Mouse (Mus musculus): ENCODE results near the gene Dctpp1. TPM values are rescaled to one million over a fixed set of nuclear protein-coding genes. Genes with fewer than 3 reads are reported as not detected.

Dctpp1 gene
- polyA plus RNA-seq, 1 experiment = 70.5 TPM

DNA sequence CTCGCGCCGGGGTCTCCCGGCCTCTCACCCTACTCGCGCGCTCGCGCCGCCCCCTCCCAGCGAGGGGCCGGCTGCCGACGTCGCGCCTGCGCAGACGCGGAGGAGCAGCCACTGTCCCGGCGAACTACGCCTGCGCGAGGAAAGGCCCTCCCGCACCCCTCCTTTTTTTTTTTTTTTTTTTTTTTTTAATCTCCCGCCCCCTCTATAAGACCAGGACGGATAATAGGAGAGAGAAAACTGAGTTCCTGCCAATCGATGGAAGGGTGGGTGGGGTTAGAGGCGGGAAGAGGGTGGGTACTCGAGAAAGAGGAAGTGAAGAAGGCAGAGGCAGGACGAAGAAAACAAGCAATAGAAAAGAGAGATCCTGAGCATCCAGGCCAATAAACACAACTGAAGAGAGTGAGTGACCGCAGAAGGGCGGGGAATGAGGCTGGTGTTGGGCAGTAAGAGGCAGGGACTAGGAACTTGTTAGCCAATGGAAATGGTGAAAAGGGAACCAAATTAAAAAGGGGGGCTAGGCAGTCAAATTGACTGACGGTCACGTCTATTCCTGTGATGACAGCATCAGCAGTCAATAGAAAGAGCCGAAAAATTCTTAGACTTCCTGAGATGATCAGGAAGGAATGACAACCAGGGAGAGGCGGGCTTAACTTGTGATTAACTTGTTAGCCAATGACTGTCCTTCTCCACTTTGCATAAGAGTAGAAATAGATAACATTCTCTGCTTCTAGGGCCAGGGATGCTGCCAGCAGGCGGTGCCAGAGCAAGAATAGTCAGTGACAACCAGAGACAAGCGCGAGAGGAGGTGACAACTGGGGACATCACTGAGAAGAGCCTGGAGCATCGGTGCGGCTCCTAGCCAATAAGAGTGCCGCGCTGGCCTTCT is 51.7 kb downstream of the Dctpp1 start, which contains the start of gene Mylpf:
Gene Mylpf, plus strand, starts transcription at position 338 of the 886 bp plus-strand sequence.
- Histone ChIP-seq H3K36me3 (ENCODE audit: control insufficient read depth, insufficient read depth, low read length) (no peaks in the 10 kb centered on the region), H3K4me1 (ENCODE audit: control insufficient read depth, insufficient read depth, low read length) (peaks cover 8% of the 10 kb centered on the region; the same call in 1 of the 2 replicates), H3K27ac (ENCODE audit: insufficient read depth, low read depth, low read length) (peak within 1 kb of the TSS; percentile 76), H3K4me3 (ENCODE audit: insufficient read depth, low read depth, low read length) (peak within 1 kb of the TSS; percentile 97), H3K27me3 (replicated peaks; ENCODE audit: control insufficient read depth, insufficient read depth, low read length) (no peaks in the 10 kb centered on the region)
- TF ChIP-seq CTCF (conservative IDR thresholded peaks at IDR 0.05; ENCODE audit: insufficient read depth, insufficient read length, low read depth, low read length) = peak; percentile 69
- peak; percentile 30 for TF ChIP-seq POLR2A (IDR thresholded peaks at IDR 0.05; ENCODE audit: low read depth, low read length)
- DNase-seq = peak; percentile 99
- 0% methylated on average over 44 of the region's 44 CpGs for WGBS

DNA sequence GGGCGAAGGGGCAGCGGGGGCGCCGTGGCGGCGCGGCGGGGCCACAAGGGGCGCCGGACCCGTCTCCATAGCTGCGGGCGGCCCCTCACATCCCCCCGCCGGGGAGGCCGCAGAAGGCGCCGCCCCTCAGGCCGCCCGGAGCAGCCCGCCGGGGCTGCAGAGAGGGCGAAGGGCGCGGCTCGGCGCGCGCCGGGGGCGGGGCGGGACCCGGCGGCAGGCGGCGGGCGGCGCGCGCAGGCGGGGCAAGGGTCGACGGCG is 52.3 kb downstream of the Dctpp1 start, which contains the start of gene Tbc1d10b:
Gene Tbc1d10b, minus strand, starts transcription at position 174 of the 258 bp plus-strand sequence.
- Histone ChIP-seq H3K36me3 (ENCODE audit: control insufficient read depth, insufficient read depth, low read length) (no peaks in the 10 kb centered on the region), H3K4me3 (ENCODE audit: insufficient read depth, low read depth, low read length) (peak within 1 kb of the TSS; percentile 97), H3K4me1 (ENCODE audit: control insufficient read depth, insufficient read depth, low read length) (peaks cover 8% of the 10 kb centered on the region; the same call in 1 of the 2 replicates), H3K27ac (ENCODE audit: insufficient read depth, low read depth, low read length) (peak within 1 kb of the TSS; percentile 76), H3K27me3 (replicated peaks; ENCODE audit: control insufficient read depth, insufficient read depth, low read length) (no peaks in the 10 kb centered on the region)
- TF ChIP-seq POLR2A (IDR thresholded peaks at IDR 0.05; ENCODE audit: low read depth, low read length) (no peak), CTCF (conservative IDR thresholded peaks at IDR 0.05; ENCODE audit: insufficient read depth, insufficient read length, low read depth, low read length) (no peak)
- WGBS = 2% methylated on average over 40 of the region's 44 CpGs
- no peak for DNase-seq

DNA sequence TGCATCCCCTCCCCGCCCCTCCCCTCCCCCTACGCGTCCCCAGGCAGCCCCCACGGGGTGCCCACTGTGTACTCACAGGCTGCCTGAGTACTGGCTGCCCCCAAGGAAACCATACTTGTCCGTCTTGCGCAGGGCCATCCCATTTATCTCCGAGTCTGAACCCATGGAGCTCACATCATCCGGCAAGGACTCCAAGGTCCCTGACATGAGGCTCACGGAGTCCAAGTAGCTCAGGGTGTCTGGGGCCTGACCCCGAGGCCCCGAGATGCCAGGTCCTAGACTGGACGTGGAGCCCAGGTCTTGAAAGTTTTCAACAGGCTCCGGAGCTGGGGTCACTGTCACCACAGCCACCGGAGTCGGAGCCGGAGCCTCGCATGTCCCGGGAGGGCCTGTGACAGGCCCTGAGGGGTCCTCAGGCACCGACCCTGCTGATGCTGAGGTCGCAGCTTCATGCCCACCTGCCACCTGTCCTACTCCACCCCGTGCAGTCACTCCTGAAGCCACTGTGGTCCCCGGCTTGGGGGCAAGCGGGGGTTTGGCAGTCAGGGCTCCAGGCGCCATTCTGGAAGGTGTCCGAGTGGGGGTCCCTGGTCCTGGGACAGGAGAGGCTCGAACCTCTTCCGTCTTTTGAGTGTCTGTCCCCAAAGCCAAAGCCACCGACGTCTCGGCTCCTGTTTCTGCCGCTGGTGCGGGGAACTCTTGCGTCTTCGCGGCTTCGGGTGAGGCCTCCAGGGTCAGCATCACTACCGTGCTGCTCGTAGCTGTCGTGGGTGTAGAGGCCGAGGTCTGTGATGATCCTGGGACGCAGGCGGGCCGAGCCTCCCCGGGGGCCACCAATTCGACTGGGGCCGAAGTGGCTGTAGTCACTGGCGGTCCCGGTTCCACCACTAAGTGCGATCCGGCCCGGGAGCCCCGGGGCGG is 52.9 kb downstream of the Dctpp1 start:
- H3K4me3 ChIP-seq (ENCODE audit: insufficient read depth, low read depth, low read length) = peak overlapping the region; percentile 97
- under 1% methylated on average over 53 of the region's 53 CpGs for WGBS
- H3K27ac ChIP-seq (ENCODE audit: insufficient read depth, low read depth, low read length) = peak overlapping the region; percentile 76
- TF ChIP-seq CTCF (conservative IDR thresholded peaks at IDR 0.05; ENCODE audit: insufficient read depth, insufficient read length, low read depth, low read length) = no peak
- TF ChIP-seq POLR2A (IDR thresholded peaks at IDR 0.05; ENCODE audit: low read depth, low read length) = no peak
- H3K27me3 ChIP-seq (replicated peaks; ENCODE audit: control insufficient read depth, insufficient read depth, low read length) = no peaks in the 10 kb centered on the region
- no peak for DNase-seq
- H3K4me1 ChIP-seq (ENCODE audit: control insufficient read depth, insufficient read depth, low read length) = peaks cover 8% of the 10 kb centered on the region; the same call in 1 of the 2 replicates
- H3K36me3 ChIP-seq (ENCODE audit: control insufficient read depth, insufficient read depth, low read length) = no peaks in the 10 kb centered on the region

Other genes with a start within 250 kb of the Dctpp1 start
- gene Mvp, start 246.1 kb downstream of the Dctpp1 start, polyA plus RNA-seq (2012; rRNA removed) = 56.9 and 66.9 TPM in 2 replicates
- gene Pagr1b, start 244.2 kb downstream of the Dctpp1 start, polyA plus RNA-seq (2012; rRNA removed) = 0.91 and 1.3 TPM in 2 replicates
- gene Pagr1a, start 243.4 kb downstream of the Dctpp1 start, polyA plus RNA-seq (2012; rRNA removed) = 2.8 and 17.6 TPM in 2 replicates
- gene Gm42742, start 239.6 kb downstream of the Dctpp1 start, polyA plus RNA-seq (2012; rRNA removed) = 21.2 and 28.9 TPM in 2 replicates
- gene Prrt2, start 239.5 kb downstream of the Dctpp1 start, polyA plus RNA-seq (2012; rRNA removed) = 3.6 and 4.6 TPM in 2 replicates
- 97.9 and 115 TPM in 2 replicates for gene Maz, start 233.7 kb downstream of the Dctpp1 start, polyA plus RNA-seq (2012; rRNA removed)
- gene Kif22, start 218.2 kb downstream of the Dctpp1 start, polyA plus RNA-seq (2012; rRNA removed) = 0.67 and 0.73 TPM in 2 replicates
- not detected in 2 replicates for gene Zg16, start 173.4 kb downstream of the Dctpp1 start, polyA plus RNA-seq (2012; rRNA removed)
- gene AI467606, start 169.3 kb downstream of the Dctpp1 start, polyA plus RNA-seq (2012; rRNA removed) = 4.2 and 7.7 TPM in 2 replicates
- gene Qprt, start 138.5 kb downstream of the Dctpp1 start, polyA plus RNA-seq (2012; rRNA removed) = 127 and 137 TPM in 2 replicates
- 2.7 and 5.2 TPM in 2 replicates for gene Spn, start 122.9 kb downstream of the Dctpp1 start, polyA plus RNA-seq (2012; rRNA removed)
- 26.9 and 33.6 TPM in 2 replicates for gene Cd2bp2, start 64.7 kb downstream of the Dctpp1 start, polyA plus RNA-seq (2012; rRNA removed)
- gene Tbc1d10b, start 52.2 kb downstream of the Dctpp1 start, polyA plus RNA-seq (2012; rRNA removed) = 26.8 and 28.5 TPM in 2 replicates
- 0.33 and 90.1 TPM in 2 replicates for gene Mylpf, start 51.8 kb downstream of the Dctpp1 start, polyA plus RNA-seq (2012; rRNA removed)
- gene Zfp553, start 27.6 kb downstream of the Dctpp1 start, polyA plus RNA-seq (2012; rRNA removed) = 7.9 and 9.6 TPM in 2 replicates
- 24.1 and 38.4 TPM in 2 replicates for gene Sept1, start 27.6 kb downstream of the Dctpp1 start, polyA plus RNA-seq (2012; rRNA removed)
- 48.4 and 85.5 TPM in 2 replicates for gene Zfp771, start 16.4 kb downstream of the Dctpp1 start, polyA plus RNA-seq (2012; rRNA removed)
- gene Sephs2, start 13.3 kb upstream of the Dctpp1 start, polyA plus RNA-seq (2012; rRNA removed) = 153 and 156 TPM in 2 replicates
- gene Itgal, start 35.6 kb upstream of the Dctpp1 start, polyA plus RNA-seq (2012; rRNA removed) = 2.9 and 7.2 TPM in 2 replicates
- gene Zfp768, start 84.9 kb upstream of the Dctpp1 start, polyA plus RNA-seq (2012; rRNA removed) = 36.7 and 52.0 TPM in 2 replicates
- 6.5 and 7.2 TPM in 2 replicates for gene Zfp747, start 115.3 kb upstream of the Dctpp1 start, polyA plus RNA-seq (2012; rRNA removed)
- 3.3 and 3.4 TPM in 2 replicates for gene 9130019O22Rik, start 126.5 kb upstream of the Dctpp1 start, polyA plus RNA-seq (2012; rRNA removed)
- gene E430018J23Rik, start 132.9 kb upstream of the Dctpp1 start, polyA plus RNA-seq (2012; rRNA removed) = 5.5 and 7.4 TPM in 2 replicates
- 6.2 and 6.6 TPM in 2 replicates for gene Zfp764, start 146.1 kb upstream of the Dctpp1 start, polyA plus RNA-seq (2012; rRNA removed)
- 19.1 TPM in 2 replicates for gene Zfp688, start 161.4 kb upstream of the Dctpp1 start, polyA plus RNA-seq (2012; rRNA removed)
- 3.0 and 3.4 TPM in 2 replicates for gene Zfp689, start 188.4 kb upstream of the Dctpp1 start, polyA plus RNA-seq (2012; rRNA removed)
- 58.7 and 62.6 TPM in 2 replicates for gene Prr14, start 198.9 kb upstream of the Dctpp1 start, polyA plus RNA-seq (2012; rRNA removed)
- gene Fbrs, start 218.5 kb upstream of the Dctpp1 start, polyA plus RNA-seq (2012; rRNA removed) = 19.1 and 23.7 TPM in 2 replicates

All from kidney, adult 2 months (tissue).